Mouse (Mus musculus): ENCODE measurements around the gene Matn1.

Matn1 gene

GRCm38 (mm10) chr4:130973332-130974263, 29.4 kb downstream of the Matn1 start:
- CTCF ChIA-PET: no interaction called here

GRCm38 (mm10) chr4:130978981-130979380, 34.8 kb downstream of the Matn1 start:
- CTCF ChIA-PET: no interaction called here

GRCm38 (mm10) chr4:130984416-130985182, 40.4 kb downstream of the Matn1 start:
- CTCF ChIA-PET: no interaction called here

- CTCF ChIA-PET: no interaction called here
These were observed 42.9 kb downstream of the Matn1 start for GRCm38 (mm10) chr4:130987046-130987445.

- CTCF ChIA-PET: no interaction called here
These were observed 44.1 kb downstream of the Matn1 start for GRCm38 (mm10) chr4:130988219-130988839.

- CTCF ChIA-PET: no interaction called here
These were observed 45.0 kb downstream of the Matn1 start for GRCm38 (mm10) chr4:130989146-130989545.

- CTCF ChIA-PET: no interaction called here
These were observed 46.8 kb downstream of the Matn1 start for GRCm38 (mm10) chr4:130990966-130991365.

- CTCF ChIA-PET: no interaction called here
These were observed 50.4 kb downstream of the Matn1 start for GRCm38 (mm10) chr4:130994556-130994955.

GRCm38 (mm10) chr4:130999744-131000527, 55.8 kb downstream of the Matn1 start:
- CTCF ChIA-PET: interaction anchor here (0.6 kb wide), 1 partner anchor 48 kb away, joined by 3 read pairs; no protein-coding TSS in a partner anchor

- CTCF ChIA-PET: no interaction called here
These were observed 56.5 kb downstream of the Matn1 start for GRCm38 (mm10) chr4:131000614-131001178.
